Mouse (Mus musculus): ENCODE measurements around the gene Zdhhc20.
"Not testable (repeated sequence)": the region's sequence is repeated elsewhere in the genome, so short reads cannot be mapped to it uniquely, and the experiment has no call there.

Gene Zdhhc20

DNA sequence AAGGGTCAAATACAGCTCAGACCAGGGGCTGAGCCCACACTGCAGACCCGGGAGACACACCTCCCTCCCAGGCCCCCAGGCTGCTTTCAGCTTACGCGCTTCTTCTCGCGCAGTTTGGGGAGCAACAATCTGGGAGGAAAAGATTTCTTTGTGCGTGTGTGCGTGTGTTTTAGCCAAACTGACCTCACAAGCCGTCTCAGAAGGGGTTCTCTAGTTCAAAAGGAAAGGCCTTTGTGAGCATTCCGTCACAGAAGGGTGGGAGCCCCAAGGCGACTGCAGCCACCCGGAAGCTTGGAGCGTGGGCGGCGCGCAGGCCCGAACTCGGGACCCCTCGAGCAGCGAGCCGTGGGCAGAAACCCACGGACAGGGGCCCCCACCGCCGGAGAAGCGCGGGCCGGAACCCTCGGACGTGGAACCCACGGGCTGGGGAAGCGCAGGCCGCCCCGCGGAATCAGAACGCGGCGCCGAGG is 500 bp downstream of the Zdhhc20 start:
- DNase-seq, result no peak

DNA sequence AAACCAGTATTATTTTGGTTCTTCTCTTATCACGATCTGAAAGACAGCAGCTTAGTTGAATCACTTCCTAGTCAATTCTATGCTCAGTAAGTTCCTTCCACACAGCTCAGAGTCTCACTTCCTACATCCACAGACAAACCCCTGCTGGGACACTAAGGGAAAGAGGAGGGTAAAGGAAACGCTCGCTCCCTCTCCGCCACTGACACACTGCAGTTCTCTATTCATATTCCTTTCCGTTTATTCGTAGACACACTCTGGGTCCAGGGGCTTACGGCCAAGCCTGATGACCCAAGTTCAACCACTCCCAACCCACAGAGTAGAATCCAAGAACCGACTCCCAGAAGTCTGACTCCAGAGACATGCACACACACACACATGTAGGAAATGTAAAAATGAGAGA is 2.9 kb downstream of the Zdhhc20 start:
- DNase-seq, result peak; percentile 95

DNA sequence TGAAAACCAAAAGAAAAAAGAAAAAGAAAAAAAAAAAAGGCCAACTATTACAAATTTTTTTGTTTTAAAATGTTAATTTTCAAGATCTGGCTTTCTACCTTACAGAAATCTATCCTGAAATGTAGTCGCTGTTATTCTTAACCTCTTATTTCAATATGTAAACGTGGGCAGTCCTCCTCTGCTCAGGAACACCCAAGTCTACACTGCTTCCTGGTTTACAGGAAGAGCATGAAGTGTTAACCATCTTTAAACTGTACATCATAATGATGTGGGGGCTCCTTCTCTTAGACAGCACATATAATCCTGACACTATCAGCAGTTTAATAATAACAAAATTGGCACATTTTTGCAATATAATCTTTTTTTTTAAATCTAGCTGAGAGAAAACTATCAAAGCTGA is 4.0 kb downstream of the Zdhhc20 start:
- DNase-seq, result peak; percentile 14

DNA sequence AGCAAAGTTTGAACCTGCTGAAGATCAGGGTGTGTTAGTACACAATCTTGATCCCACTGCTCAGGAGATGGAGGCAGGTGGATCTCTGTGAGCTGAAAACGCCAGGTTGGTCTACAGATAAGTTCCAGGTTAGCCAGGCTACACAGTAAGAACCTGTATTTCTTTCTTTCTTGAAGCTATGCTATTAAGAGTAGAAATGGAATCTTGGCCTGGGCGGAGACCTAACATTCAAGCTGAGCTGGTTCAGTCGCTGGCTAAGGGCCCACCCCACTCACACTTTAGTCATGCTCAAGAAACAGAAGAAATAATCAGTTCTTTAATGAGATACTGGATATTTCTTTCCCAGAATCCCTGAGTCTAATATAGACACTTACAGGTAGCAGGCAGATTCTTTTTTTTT is 6.7 kb downstream of the Zdhhc20 start:
- DNase-seq, result peak; percentile 64

DNA sequence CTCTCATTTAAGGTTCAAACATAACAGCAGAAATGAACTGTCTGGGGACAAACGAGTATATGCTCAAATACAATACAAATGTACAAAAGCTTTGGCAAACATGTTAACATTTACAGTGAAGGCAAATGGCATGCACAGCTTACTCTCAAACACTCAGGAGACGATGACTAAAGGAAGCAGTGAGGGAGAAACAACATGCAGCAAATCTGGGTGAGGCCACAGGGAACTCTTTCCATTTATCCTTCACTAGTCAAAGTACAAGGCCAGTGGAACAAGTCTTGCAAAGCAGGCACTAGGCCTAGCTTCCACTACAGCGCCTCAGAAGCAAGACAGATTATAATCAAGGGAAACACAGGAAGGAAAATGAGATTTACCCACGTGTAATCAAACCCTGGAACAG is 7.4 kb downstream of the Zdhhc20 start:
- peak; percentile 45 for DNase-seq

DNA sequence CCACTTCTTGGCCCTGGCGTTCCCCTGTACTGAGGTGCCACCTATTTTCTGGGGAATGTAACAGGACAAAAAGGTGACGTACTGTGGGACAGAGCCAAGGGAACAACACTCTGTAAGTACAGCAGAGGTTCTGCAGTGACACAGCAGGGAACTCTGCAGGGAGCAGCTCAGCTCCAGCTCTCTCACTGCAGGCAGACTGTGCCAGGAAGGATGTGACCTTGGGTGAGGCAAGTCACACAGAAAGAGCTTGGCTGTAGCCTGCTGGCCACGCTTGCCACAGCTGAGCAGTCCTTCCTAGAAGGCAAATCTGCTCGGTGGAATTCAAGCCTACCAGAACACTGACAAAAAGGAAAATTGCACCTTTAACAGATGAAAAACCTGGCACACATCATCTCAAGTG is 8.3 kb downstream of the Zdhhc20 start:
- DNase-seq, result peak; percentile 98

DNA sequence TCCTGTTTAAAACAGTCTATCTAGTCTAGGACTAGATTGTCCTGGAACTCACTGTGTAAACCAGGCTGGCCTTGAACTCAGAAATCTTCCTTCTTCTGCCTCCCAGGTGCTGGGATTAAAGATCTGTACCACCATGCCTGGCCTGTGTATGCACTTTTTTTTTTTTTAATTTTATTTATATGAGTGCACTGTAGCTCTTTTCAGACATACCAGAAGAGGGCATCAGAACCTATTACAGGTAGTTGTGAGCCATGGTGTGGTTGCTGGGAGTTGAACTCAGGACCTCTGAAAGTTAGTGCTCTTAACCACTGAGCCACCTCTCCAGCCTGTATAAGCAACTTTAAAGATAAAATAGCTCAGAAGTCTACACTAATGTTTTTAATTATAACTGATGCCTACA is 9.0 kb downstream of the Zdhhc20 start:
- no peak for DNase-seq

DNA sequence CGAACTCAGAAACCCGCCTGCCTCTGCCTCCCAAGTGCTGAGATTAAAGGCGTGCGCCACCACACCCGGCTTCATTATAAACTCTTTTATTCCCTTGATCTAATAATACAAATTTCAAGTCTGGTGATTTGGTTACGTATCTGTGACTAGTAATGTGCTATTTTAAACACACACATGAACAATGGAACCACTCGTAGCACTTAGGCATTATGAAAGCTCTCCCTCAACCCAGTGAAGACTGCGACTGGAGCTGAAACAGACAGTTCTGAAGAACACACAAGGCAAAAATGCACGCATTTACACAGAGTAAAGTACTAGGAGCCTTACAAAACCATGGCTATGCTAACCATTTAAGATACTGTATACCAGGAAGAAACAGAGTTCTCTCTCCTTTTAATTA is 12.2 kb downstream of the Zdhhc20 start:
- DNase-seq, result no peak

DNA sequence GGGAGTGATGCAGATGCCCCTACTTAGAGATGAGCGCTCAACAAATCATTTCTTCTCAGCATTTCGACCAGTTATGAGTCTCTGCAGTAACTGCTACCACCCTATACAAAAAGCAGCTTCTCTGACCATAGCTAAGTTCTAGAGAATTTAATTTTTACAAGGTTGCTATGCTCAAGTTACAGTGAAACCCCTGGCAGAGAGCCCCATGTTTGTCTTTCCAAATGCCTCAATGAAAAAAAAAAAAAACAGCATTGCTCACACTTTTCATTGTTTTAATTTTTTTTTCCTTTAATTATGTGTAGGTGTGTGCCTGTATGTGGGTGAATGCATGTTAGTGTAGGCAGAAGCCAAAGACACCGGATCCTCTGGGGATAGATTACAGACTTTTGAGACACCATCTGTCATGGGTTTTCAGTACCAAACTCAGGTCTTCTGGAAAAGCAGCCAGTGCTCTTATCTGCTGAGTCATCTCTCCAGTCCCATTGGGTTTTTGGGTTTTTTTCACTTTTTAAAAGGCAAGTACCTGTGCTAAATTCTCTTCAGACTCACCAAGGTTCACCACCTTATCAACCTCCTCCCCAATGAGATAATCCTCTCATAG is 23.3 kb downstream of the Zdhhc20 start:
- no peak for DNase-seq

DNA sequence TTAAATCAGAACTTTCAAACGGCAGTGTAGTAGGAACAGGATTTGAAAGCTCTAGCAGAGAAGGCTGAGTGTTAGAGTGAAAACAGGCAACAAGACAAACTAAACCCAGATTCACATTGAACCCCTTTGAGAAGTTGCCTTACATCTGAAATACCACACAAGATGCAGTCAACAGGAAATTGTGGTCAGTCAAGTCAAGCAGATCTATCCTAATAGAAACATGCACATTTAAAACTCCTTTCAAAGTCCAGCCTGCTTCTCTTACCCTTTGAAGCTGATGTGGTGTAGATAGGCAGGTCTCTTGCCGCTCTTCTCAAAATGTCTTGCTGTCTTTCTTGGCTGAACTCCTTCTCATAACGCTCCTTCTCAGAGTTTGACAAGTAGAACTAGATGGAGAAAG is 24.8 kb downstream of the Zdhhc20 start:
- DNase-seq, result no peak

DNA sequence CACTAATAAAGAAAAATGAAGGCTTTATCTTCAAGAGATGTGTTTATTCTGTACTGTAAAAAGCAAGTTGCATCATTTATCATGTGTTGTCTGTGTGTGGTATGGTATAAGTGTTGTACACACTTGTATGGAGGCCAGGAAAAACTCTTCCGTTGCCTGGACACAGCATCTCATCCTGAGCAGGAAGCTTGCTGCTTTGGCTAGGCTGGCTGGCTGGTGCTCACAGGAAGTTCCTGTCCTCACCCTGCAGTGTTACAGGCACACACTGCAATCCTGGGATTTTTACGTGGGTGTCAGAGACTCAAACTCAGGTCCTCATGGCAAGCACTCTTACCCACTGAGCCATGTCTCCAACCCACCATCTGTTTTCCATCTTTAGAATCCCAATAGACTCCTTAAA is 26.9 kb downstream of the Zdhhc20 start:
- peak; percentile 92 for DNase-seq

DNA sequence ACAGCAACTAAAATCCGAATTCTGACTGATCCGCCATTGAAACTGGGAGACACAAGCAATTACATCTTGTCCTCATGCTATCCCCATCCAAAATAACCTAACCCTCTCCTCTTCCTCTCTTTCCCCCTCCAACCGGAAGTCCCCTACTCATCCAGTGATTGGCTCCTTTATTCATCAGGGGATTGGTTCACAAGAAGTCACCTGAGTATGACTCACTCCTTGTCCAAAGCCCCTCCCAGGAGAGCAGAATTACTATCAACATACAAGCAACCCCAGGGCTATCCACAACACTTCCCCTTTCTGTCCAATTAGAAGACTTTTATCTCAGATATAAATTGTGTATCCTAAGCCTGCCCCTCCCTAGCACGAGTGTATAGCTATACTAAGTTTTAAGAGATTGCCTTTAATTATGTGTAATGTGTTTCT is 28.1 kb downstream of the Zdhhc20 start:
- no peak for DNase-seq

DNA sequence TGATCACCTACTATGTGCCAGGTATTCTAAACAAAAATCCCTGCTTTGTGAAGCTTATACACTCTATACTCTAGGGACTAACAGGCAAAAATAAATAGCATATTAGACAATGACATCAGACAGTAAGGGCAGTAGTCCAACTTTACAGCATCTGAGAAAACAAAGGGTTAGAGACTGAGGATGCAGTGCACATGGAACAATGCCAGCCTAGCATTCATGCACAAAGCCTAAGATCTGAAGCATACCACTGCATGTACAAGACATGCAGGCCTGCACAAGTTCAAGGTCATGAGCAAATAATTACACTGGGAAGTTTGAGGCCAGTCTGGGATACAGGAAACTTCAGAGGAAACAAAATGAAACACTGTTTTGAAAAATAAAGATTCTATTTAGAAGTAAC is 30.6 kb downstream of the Zdhhc20 start:
- DNase-seq, result no peak

DNA sequence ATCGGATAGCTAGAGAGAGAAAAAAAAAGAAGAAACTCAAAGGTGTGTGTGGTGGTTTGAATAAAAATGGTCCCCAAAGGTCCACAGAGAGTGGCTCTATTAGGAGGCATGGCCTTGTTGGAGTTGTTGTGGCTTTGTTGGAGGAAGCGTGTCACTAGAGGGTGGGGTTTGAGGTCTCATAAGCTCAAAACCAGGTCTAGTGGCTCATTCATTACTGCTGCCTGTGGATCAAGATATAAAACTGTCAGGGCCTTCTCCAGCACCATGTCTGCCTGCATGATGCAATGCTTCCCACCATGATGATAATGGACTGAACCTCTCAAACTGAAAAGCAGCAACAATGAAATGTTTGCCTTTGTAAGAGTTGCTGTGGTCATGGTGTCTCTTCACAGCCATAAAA is 31.5 kb downstream of the Zdhhc20 start:
- no peak for DNase-seq

DNA sequence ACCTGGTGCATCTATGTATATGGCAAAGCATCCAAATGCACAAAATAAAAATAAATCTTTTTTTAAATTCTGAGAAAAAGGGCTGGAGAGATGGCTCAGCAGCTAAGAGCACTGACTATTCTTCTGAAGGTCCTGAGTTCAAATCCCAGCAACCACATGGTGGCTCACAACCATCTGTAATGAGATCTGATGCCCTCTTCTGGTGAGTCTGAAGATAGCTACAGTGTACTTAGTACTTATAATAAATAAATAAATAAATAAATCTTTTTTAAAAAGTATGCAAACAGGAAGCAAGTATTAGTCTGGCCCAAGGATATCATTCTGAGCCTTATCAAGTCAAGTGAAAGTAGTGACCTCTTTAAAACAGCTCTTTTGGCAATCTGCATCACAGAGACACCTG is 34.0 kb downstream of the Zdhhc20 start:
- not testable (repeated sequence) for DNase-seq

DNA sequence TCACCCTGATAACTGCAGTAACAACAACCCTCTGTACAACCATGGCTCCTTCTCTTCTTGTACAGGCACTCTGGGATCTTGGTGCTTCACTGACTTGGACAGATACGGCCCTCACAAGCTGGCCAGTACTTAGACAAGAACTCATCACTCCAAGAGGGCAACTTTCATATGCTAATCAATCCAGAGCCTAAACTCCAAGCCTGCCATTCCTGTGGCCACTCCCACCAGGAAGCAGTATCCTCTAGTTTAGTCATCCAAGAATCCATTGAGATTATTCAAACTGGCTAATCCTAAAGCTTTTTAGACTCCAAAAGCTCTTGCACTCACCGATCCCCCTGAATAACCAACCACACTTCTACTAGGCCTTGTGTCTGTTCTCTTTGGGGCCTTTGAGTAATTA is 37.1 kb downstream of the Zdhhc20 start:
- DNase-seq, result no peak

DNA sequence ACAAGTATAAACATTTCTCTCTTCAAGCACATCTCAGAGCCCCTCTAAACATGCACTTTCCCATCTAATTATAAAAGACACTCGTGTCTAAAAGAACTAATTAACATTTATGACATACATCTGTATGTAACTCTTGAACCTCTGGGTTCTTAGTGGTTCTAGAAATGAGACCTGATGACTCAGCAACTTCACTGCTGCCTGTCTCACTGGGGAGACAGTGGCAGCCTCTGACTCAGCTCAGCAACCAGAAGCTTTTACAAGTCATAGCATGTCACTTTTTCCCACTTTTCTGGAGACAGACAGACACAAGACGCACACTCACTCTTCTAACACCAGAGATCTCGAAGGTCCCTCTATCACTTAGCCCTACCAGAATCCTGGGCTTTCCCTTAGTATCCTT is 39.7 kb downstream of the Zdhhc20 start:
- DNase-seq, result no peak

DNA sequence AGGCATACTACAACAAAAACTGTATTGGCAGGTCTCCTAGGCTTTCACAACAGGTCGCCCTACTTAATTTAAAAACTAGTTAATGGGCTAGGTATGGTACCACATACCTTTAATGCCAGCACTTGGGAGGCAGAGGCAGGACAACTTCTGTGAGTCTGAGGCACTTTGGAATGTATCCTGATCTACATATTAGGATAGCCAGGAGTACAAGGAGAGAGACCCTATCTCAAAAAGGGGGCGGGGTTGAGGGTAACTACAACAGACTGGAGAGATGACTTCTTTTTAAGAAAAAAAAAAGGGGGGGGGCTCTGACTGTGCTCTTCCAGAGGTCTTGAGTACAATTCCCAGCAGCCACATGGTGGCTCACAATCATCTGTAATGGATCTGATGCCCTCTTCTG is 41.4 kb downstream of the Zdhhc20 start:
- DNase-seq, result no peak

DNA sequence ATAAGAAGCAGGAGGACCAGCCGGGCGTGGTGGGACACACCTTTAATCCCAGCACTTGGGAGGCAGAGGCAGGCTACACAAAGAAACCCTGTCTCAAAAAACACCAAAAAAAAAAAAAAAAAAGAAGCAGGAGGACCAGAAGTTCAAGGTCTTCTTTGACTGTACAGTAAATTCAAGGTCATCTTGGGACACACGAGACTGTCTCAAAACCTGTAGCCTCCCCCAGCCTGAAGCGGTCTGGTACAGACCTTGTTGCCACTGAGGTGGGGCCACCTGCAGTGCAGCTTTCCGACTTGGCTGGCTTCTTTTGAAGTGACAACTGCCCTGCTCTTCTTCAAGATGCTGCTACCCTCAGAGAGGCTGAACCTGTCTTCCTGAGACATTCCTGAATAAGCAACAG is 42.0 kb downstream of the Zdhhc20 start:
- not testable (repeated sequence) for DNase-seq

DNA sequence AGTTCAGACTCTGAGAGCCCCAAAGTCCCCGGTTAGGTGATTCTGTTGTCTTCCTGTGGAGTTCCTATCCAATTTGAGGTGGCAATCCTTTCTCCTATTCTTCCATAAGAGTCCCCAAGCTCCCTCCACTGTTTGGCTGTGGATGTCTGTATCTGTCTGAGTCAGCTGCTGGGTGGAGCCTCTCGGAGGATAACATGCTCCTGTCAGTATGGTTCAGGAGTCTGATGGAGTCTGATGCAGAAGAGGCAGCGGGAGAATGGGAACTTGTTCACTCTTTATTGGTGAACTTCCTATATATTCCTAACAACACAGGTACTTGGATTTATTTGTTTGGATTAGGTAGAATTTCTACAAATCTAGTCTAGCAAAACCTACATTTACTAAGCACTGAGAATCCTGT is 45.5 kb downstream of the Zdhhc20 start:
- no peak for DNase-seq

DNA sequence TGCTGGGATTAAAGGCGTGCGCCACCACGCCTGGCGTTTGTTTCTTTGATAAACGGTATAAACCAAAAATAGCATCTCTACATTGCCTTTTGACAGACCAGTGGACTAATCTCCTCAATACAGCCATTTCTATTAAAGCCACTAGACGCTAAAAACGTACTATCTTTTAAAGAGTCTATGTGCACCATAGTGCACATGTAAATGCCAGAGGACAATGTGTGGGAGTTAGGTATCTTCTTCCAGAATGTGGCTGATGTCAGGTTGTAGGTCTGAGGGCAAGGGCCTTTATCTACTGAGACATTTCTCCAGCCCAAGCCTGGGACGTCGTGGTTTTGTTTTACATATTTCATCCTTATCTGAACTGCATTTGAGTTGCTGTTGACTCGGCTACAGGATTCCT is 54.9 kb downstream of the Zdhhc20 start:
- no peak for DNase-seq

DNA sequence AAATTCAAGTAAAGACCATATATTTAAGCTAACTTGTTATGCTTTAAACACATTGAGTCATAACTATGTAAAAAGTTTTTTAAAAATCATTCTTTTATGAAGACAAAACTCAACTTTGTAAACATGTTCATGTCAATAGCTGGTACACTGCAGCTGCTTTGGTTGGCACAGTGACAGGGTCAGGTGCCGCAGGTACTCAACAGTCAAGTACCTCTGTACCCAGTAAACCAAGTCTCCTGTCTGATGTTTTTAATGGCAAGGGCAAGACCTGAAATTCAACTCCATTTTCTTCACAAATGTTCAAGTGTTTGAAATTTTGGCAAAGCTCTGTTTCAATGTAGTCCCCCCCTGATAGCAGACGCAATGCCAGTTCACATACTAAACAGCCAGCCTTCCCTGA is 56.5 kb downstream of the Zdhhc20 start:
- no peak for DNase-seq

DNA sequence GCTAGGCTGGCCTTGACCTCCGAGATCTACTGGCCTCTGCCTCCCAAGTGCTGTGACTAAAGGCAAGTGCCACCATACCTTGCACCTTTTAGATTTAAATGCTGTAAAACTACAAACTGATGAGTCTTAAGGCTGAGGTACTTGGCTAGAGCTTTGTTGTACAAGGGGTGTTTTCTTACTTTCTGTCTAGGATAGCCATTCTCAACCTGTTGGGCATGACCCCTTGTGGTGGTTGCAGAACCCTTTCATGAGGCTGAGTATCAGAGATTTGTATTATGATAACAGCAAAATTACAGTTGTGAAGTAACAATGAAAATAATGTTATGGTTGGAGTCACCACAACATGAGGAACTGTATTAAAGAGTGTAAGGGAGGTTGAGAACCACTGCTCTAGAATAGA is 62.8 kb downstream of the Zdhhc20 start:
- DNase-seq, result no peak

DNA sequence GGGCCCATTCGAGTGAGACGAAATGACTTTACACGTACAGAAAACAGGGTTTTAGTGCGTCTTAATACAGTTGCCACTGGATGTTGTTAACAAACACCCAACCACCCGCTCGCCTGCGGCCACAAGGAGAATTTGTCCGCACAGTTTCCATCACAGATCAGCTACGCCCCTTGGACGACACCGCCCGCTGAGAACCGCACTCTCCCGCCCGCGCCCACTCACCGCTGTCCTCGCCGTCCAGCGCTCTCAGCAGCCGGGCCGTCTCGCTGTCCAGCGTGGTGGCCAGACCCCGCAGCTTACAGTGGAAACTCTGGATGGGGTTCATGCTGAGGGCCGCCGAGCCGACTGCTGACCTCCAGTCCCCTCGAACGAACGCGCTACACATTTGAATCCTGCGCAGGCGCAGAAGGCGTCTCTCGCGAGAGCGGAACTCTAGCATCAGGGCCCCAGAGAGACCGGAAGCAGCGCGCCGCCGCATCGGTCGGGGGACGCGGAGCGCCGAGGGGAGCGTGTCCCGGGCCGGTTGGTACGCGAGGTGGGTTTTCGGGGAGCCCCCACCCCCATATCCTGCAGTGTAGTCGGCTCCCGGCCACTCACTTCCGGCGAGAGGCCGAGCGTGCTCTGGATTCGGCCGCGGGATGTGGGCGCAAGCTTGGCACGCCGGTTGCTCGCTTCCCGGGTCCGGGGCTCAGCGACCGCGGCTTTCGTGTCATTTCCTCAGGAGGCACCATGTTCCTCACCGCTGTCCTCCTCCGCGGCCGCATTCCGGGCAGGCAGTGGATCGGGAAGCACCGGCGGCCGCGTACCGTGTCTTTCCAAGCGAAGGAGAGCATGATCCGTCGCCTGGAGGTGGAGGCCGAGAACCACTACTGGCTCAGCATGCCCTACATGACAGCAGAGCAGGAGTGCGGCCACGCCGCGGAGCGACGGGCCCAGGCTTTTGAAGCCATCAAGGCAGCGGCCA is 64.0 kb downstream of the Zdhhc20 start, which contains the start of the genes Ska3 and Mrpl57:
Gene Ska3 (minus strand): TSS at position 398 of the 964 bp plus-strand sequence.
Gene Mrpl57 (plus strand): TSS at position 447 of the 964 bp plus-strand sequence.
- DNase-seq, result peak; percentile 99

Measured in heart, adult 11 months (tissue).